Mouse (Mus musculus) left cerebral cortex, postnatal 25 days (tissue): Measurements from ENCODE around the gene Ogfod2. TPM values are rescaled to one million over a fixed set of nuclear protein-coding genes. Genes with fewer than 3 reads are reported as not detected.

Experiments used
- DNase-seq, 2 experiments: peaks; one replicate each; pipeline ENCODE4 v3.0.0; 2022; ENCODE audit warnings: low spot score in 2 of 2, mixed read lengths in 1 of 2
- intact Hi-C: fragments of 180-260 bp; cut with DNase I; formaldehyde crosslinking; loops from one replicate; pipeline ENCODE4 v1.15.1; 2025
- total RNA-seq, 2 experiments: library from RNA; stranded (reverse); gene quantifications; 2 replicates each; pipeline ENCODE4 v1.2.3; 2021

The Ogfod2 gene
- total RNA-seq, result 10 to 100 TPM; 36.6 to 38.6 TPM

- peak; percentile 93 to 96 for DNase-seq
- intact Hi-C loops, result no loop called here
These were observed at the start of gene Ogfod2 for GRCm38 (mm10) chr5:124111742-124112497. TSS of gene Ogfod2 (plus strand) at chr5:124112297.

- intact Hi-C loops, result no loop called here
- no peak for DNase-seq
These were observed 42.4 kb upstream of the Ogfod2 start for GRCm38 (mm10) chr5:124069657-124070056.

- intact Hi-C loops, result no loop called here
- DNase-seq, result no peak
These were observed 38.4 kb upstream of the Ogfod2 start for GRCm38 (mm10) chr5:124073682-124074081.

GRCm38 (mm10) chr5:124074845-124075307, 37.2 kb upstream of the Ogfod2 start:
- intact Hi-C loops, result no loop called here
- no peak for DNase-seq

- intact Hi-C loops, result no loop called here
- DNase-seq, result no peak
These were observed 36.4 kb upstream of the Ogfod2 start for GRCm38 (mm10) chr5:124075716-124076115.

DNA sequence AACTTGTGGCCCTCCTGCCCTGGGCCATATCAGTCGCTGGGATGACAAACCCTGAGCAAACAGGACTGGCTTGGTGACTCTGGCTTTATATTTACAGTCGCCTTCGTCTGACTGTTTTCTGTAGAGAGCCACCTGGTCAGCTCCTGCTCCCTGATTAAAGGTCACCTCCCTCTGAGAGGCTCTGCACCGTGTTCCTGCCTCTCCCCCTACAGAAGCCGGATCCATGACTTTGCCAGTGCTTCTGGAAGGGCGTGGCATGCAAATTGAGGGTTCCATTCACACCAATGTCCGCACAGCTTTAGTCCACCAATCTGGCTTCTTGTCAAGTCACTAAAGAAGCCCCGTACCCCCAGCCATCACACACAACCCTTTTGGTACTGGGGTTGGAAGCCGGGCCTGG, 35.5 kb upstream of the Ogfod2 start:
- intact Hi-C loops, result no loop called here
- no peak for DNase-seq

GRCm38 (mm10) chr5:124077241-124077640, 34.9 kb upstream of the Ogfod2 start:
- intact Hi-C loops, result no loop called here
- DNase-seq, result no peak

GRCm38 (mm10) chr5:124077856-124078460, 34.1 kb upstream of the Ogfod2 start:
- DNase-seq, result no peak
- intact Hi-C loops, result no loop called here

DNA sequence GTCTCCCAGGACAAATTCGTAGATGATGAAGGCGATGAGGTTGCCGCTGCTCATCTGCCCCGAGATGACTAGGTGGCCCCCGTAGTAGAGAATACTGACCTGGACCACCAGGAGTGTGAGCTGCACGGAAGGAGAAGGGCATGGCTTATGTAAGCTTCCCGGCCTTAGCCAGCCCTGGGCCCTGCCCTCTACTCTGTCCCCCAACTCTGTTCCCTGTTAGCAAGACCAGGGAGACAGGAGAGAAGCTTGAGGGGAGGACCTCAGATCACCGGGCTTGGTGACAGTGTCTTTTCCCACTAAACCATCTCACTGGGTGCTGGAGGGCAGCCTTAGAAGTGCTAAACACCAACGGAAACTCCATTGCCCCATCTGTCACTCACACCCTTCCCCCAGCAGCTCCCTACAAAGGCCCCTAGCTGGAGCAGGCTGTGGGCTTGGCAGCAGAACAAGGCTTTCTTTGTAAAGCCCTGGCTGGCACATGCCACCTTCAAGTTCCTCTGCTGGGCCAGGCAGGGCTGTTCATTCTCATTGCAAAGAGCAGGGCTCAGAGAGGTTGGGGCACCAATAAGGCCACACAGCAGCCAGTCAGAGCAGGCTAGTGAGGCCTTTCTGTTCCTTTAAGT, 33.2 kb upstream of the Ogfod2 start:
- peak; percentile 65 to 87 for DNase-seq
- intact Hi-C loops, result no loop called here

GRCm38 (mm10) chr5:124079880-124080279, 32.2 kb upstream of the Ogfod2 start:
- intact Hi-C loops, result loop anchor here (10.0 kb wide), 1 partner anchor 255 kb away; no protein-coding TSS in a partner anchor
- DNase-seq, result no peak

DNA sequence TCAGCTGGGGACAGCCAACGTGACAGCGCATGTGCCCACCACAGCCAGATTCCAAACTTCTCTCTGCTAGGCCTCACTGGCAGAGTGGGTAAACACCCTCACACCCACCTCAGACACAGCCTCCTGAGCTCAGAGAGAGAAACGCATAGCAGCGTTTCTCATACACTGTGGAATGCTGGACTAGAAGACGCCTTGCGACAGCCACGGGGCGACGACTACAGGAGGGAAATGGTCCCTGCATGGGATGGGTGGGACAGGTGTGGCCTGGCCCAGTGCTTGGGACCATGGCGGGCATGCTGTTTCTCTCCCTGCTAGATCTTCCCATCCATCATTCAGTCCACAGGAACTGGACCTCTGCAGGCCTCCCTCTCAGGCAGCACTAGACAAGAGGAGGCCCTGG, 29.6 kb upstream of the Ogfod2 start:
- intact Hi-C loops, result loop anchor here (10.0 kb wide), 1 partner anchor 258 kb away; no protein-coding TSS in a partner anchor
- DNase-seq, result no peak

- no peak for DNase-seq
- intact Hi-C loops, result loop anchor here (10.0 kb wide), 1 partner anchor 258 kb away; no protein-coding TSS in a partner anchor
These were observed 29.0 kb upstream of the Ogfod2 start for GRCm38 (mm10) chr5:124082941-124083688.

DNA sequence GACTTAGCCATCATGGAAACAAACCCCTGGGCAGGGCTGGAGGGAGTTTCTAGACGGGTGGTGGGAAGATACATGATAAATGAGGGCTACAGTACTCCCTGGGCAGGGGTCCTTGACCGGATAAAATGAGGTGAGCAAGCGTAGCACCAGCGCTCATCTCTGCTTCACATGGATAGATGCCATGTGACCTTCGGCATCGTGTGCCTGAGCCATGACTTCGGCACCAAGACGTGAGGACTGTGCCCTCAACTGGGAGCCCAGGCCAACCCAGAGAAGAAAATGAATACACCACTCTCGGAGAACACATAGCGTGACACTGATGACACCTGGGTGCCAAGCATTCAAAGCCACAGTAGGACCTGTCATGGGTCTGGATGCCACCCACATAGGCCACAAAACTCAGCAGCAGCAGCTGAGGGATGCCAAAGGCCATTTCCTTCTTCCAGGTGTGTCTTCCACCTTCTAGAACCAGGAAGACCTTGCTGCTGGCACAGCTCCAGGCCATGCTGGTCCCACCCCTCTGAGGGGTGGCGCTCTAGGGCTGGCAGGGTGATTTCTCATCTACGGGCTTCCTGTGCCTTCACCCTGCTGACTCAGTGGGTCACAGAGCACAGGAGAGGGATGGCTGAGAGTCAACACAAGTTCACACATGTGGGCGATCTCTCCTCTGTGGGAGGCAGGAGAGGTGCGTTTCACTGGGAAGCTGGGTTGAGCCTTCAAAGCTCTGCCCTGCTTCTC, 28.1 kb upstream of the Ogfod2 start:
- DNase-seq, result no peak
- intact Hi-C loops, result loop anchor here (2.0 to 10.0 kb wide), 2 partner anchors 137 to 259 kb away; no protein-coding TSS in a partner anchor

DNA sequence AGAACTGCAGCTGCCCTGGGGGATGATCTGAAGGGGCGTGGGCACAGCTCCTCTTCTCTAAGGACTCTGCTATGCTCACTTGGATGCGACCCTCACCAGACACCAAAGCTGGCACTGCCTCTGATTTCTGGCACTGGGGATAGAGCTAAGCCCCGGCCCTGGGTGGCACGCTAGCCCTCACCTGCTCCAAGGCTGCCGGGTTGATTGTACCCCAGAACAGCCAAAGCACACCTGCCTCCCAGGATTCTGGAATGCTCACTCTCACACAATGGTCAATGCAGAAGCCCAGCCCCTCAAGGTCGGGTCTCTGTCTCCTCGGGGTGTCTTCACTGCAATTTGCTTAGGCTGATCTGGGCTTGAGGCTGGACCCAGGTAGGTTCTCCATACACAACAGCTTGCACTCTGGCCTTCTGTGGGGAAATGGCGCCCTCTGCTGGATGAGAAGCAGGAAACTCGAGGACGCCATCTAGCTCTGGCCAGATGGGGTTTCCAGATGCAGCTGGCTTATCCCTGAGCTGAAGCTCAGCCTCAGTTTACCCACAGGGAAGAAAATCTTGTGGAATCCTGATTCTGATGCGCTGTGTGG, 27.4 kb upstream of the Ogfod2 start:
- DNase-seq, result peak; percentile 82 to 87
- intact Hi-C loops, result loop anchor here (1.0 to 10.0 kb wide), 3 partner anchors 84 to 260 kb away; no protein-coding TSS in a partner anchor

DNA sequence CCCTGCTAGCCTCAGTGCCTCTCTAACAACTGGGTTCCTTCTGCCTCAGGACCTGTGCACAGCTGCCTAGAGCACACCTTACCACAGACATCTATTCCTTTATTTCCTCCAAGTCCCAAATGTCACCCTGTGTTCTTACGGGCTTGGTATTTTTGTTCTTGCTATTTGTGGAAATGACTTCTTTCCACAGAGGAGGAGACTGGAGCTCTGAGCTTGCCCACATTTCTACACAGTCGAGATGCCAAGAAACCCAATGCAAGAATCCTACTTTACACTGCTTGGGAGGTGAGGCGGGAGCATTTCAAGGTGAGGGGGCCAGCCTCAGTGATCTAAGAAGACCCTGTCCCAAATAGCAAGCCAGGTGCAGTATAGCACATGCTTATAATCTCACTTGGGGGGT, 26.6 kb upstream of the Ogfod2 start:
- intact Hi-C loops, result loop anchor here (1.0 to 10.0 kb wide), 3 partner anchors 85 to 261 kb away; no protein-coding TSS in a partner anchor
- DNase-seq, result peak in 1 of 2 experiments; percentile 77

DNA sequence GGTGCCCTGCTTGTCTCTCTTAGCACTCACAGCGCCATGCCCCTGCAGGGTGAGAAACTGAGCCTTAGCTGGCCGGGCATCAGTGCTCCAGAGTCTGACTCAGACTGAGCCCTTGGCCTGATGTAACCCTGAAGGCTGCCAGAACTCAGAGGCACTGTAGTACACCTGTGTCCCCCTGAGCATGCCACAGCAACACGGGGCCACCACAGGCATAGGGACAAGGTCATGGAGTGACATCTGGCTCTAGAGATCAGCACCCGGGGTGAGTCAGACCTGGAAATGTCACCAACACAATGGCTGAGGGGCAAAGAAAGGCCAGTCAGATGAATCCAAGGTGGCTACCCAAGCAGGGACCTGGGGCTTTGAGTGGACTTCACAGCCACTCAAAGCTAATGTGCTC, 25.2 kb upstream of the Ogfod2 start:
- intact Hi-C loops, result loop anchor here (10.0 kb wide), 1 partner anchor 262 kb away; no protein-coding TSS in a partner anchor
- DNase-seq, result no peak

GRCm38 (mm10) chr5:124089868-124090267, 22.2 kb upstream of the Ogfod2 start:
- intact Hi-C loops, result loop anchor here (10.0 kb wide), 1 partner anchor 265 kb away; no protein-coding TSS in a partner anchor

GRCm38 (mm10) chr5:124091951-124092406, 20.1 kb upstream of the Ogfod2 start:
- no peak for DNase-seq
- intact Hi-C loops, result no loop called here

More at GRCm38 (mm10) chr5:124089868-124090267, 22.2 kb upstream of the Ogfod2 start:
- no peak for DNase-seq
